ENCODE assay signal across 8 mouse cellular contexts in genomic region chr10:81407539-81408423, GRCm38 (mm10). TPM values are rescaled to one million over a fixed set of nuclear protein-coding genes. Genes with fewer than 3 reads are reported as not detected.
DNase-seq lines count a peak whose midpoint lies in the region; ATAC-seq and TF ChIP-seq lines count a peak whose summit lies in the region.

No protein-coding gene starts in this region.

- H3K4me3 ChIP-seq in CH12.LX (replicated peaks in 1 of 3; ENCODE audit: low read depth in 2 of 3, low read length in 2 of 3, poor library complexity in 1 of 3): no peak overlapping the region
- H3K4me3 ChIP-seq in heart, embryonic 10.5 days: peak overlapping the region; percentile 54
- peak overlapping the region; percentile 36 for H3K4me3 ChIP-seq in liver, embryonic 15.5 days (replicated peaks)

- no peak overlapping the region for H3K9ac ChIP-seq in CH12.LX (ENCODE audit: insufficient read depth, low read depth)
- H3K9ac ChIP-seq in liver, embryonic 15.5 days: no peak overlapping the region

- in situ Hi-C loops in CH12.LX (cut with MboI; ENCODE audit: low pct_ligation_motif_present, low pct_unique_long_range_greater_than_20kb, low sequenced_read_pairs): loop anchor here (5.0 kb wide), 1 partner anchor 35 kb away; no protein-coding TSS in a partner anchor

- H3K4me1 ChIP-seq in CH12.LX (ENCODE audit: control insufficient read depth in 1 of 2, insufficient read depth in 2 of 2): peaks cover 53 to 74% of the 10 kb centered on the region in 2 experiments
- H3K4me1 ChIP-seq in heart, embryonic 10.5 days: peaks cover 92% of the 10 kb centered on the region
- peaks cover 91% of the 10 kb centered on the region for H3K4me1 ChIP-seq in liver, embryonic 15.5 days (replicated peaks)

- no peak for TF ChIP-seq RAD21 in CH12.LX (IDR thresholded peaks at IDR 0.05; ENCODE audit: low read depth, low read length)

- no peak for TF ChIP-seq POLR2A in CH12.LX (IDR thresholded peaks at IDR 0.05; ENCODE audit: low read depth, low read length)

- H3K9me3 ChIP-seq in CH12.LX (replicated peaks; ENCODE audit: low read length): no peaks in the 10 kb centered on the region
- no peaks in the 10 kb centered on the region for H3K9me3 ChIP-seq in heart, embryonic 10.5 days
- no peaks in the 10 kb centered on the region for H3K9me3 ChIP-seq in liver, embryonic 15.5 days (replicated peaks)

- no peak for TF ChIP-seq EP300 in CH12.LX (IDR thresholded peaks at IDR 0.05; ENCODE audit: low read length)

- dilution Hi-C loops in CH12.LX (cut with MboI; ENCODE audit: extremely low pct_ligation_motif_present, extremely low pct_unique_long_range_greater_than_20kb, low sequenced_read_pairs): no loop called here

- H3K27me3 ChIP-seq in CH12.LX (replicated peaks): no peaks in the 10 kb centered on the region
- peaks cover 60% of the 10 kb centered on the region for H3K27me3 ChIP-seq in heart, embryonic 10.5 days (ENCODE audit: insufficient read depth, poor library complexity, severe bottlenecking)
- H3K27me3 ChIP-seq in liver, embryonic 15.5 days: peaks cover 65% of the 10 kb centered on the region

- no peaks in the 10 kb centered on the region for H3K79me2 ChIP-seq in CH12.LX (replicated peaks; ENCODE audit: control insufficient read depth, extremely low read depth, insufficient read depth, poor library complexity, severe bottlenecking)

- no peak overlapping the region for H3K27ac ChIP-seq in CH12.LX (ENCODE audit: insufficient read depth, low read depth)
- peak overlapping the region; percentile 86 for H3K27ac ChIP-seq in heart, embryonic 10.5 days
- peak overlapping the region; percentile 53; the same call in 1 of the 2 replicates for H3K27ac ChIP-seq in liver, embryonic 15.5 days (replicated peaks)

- DNase-seq in CH12.LX (ENCODE audit: extremely low read depth): peak; percentile 71
- peak; percentile 73 for DNase-seq in embryo, embryonic 10 days (ENCODE audit: low spot score)
- peak; percentile 93 for DNase-seq in heart, embryonic 10.5 days (ENCODE audit: low spot score)
- peak; percentile 89 to 92 for DNase-seq in kidney, adult 8-10 months
- peak; percentile 51 for DNase-seq in naive thymus-derived CD4-positive, alpha-beta T cell, adult 2 months (ENCODE audit: low read depth)
- DNase-seq in thymus, adult 18-20 months: no peak

- 20% methylated on average over 31 of the region's 31 CpGs for WGBS in heart, embryonic 10.5 days
- 19% methylated on average over 31 of the region's 31 CpGs for WGBS in liver, embryonic 15.5 days (ENCODE audit: insufficient replicate concordance)

- peaks cover 47 to 60% of the 10 kb centered on the region in 2 experiments for H3K36me3 ChIP-seq in CH12.LX (replicated peaks in 1 of 2; ENCODE audit: control insufficient read depth in 1 of 2, insufficient read depth in 1 of 2, low read length in 1 of 2)
- H3K36me3 ChIP-seq in heart, embryonic 10.5 days: peaks cover 29% of the 10 kb centered on the region
- H3K36me3 ChIP-seq in liver, embryonic 15.5 days (replicated peaks): no peaks in the 10 kb centered on the region; the same call in 1 of the 2 replicates

- ATAC-seq in activated CD4-positive, CD25-positive, alpha-beta regulatory T cell, adult 4 months: peak; percentile 82
- ATAC-seq in liver, embryonic 15.5 days (ENCODE audit: insufficient read depth): no peak

- TF ChIP-seq CTCF in CH12.LX (conservative IDR thresholded peaks at IDR 0.05 in 1 of 2, IDR thresholded peaks at IDR 0.05 in 1 of 2; ENCODE audit: low read depth in 2 of 2, low read length in 2 of 2): no peak

- H3K4me2 ChIP-seq in CH12.LX (ENCODE audit: insufficient read depth, low read depth, poor library complexity, severe bottlenecking): no peak overlapping the region
- peak overlapping the region; percentile 39 for H3K4me2 ChIP-seq in liver, embryonic 15.5 days

TF ChIP-seq in CH12.LX, 34 proteins besides CTCF, POLR2A, EP300 and RAD21:
- TF ChIP-seq ZKSCAN1 (IDR thresholded peaks at IDR 0.05; ENCODE audit: borderline replicate concordance, low read depth, low read length) (no peak), JUN (IDR thresholded peaks at IDR 0.05; ENCODE audit: insufficient read depth, low read depth, low read length) (no peak), USF2 (conservative IDR thresholded peaks at IDR 0.05; ENCODE audit: low read depth, low read length) (no peak), POLR2AphosphoS2 (IDR thresholded peaks at IDR 0.05; ENCODE audit: low read depth, low read length) (no peak), CHD2 (IDR thresholded peaks at IDR 0.05; ENCODE audit: low read length) (no peak), MXI1 (IDR thresholded peaks at IDR 0.05; ENCODE audit: low read depth, low read length) (no peak), RCOR1 (conservative IDR thresholded peaks at IDR 0.05; ENCODE audit: low read depth, low read length) (no peak), CHD1 (IDR thresholded peaks at IDR 0.05; ENCODE audit: low read depth, low read length) (no peak), MEF2A (IDR thresholded peaks at IDR 0.05; ENCODE audit: borderline replicate concordance, low read depth, low read length) (no peak), JUND (conservative IDR thresholded peaks at IDR 0.05; ENCODE audit: low read depth, low read length) (no peak), MAFK (IDR thresholded peaks at IDR 0.05; ENCODE audit: insufficient replicate concordance, low read length) (no peak), NRF1 (IDR thresholded peaks at IDR 0.05; ENCODE audit: low read depth, low read length) (no peak)

RNA-seq across cellular contexts. Expression of gene Smim24, which starts 14.9 kb away (rescaled TPM):
- total RNA-seq in CH12.LX (2012; rRNA removed) (0.13 and 0.34 TPM in 2 replicates), CH12.LX (2014; rRNA removed) (not detected in 2 replicates)
- 0.64 TPM in 1 of 2 replicates, not detected in the other for polyA plus RNA-seq in CH12.LX (2012; ENCODE audit: insufficient read length, low read depth)
- polyA plus RNA-seq in activated CD4-positive, CD25-positive, alpha-beta regulatory T cell, adult 4 months (2017; shearing (Covaris generic)): 10 to 100 TPM in 1 of 2 experiments, 1 to 10 TPM in 1; 7.3 to 13.3 TPM
- polyA plus RNA-seq in heart, embryonic 10.5 days (2016; fragmentation: Nextera tagmentation; extraction: Ambion mirVana): 3.4 and 4.0 TPM in 2 replicates
- 1.9 and 2.3 TPM in 2 replicates for polyA plus RNA-seq in liver, embryonic 15.5 days (2015; fragmentation: Nextera tagmentation; extraction: Ambion mirVana)

RNA-seq across cellular contexts. Expression of gene Gm48552, which starts 19.0 kb away (rescaled TPM):
- 0.29 and 1.1 TPM in 2 replicates for total RNA-seq in CH12.LX (2012; rRNA removed)
- total RNA-seq in CH12.LX (2014; rRNA removed): 0.65 and 0.98 TPM in 2 replicates
- polyA plus RNA-seq in CH12.LX (2012; ENCODE audit: insufficient read length, low read depth): 0.46 and 1.2 TPM in 2 replicates
- 1 to 10 TPM in 1 of 2 experiments, not detected in 1; 1.4 TPM for polyA plus RNA-seq in activated CD4-positive, CD25-positive, alpha-beta regulatory T cell, adult 4 months (2017; shearing (Covaris generic))
- polyA plus RNA-seq in heart, embryonic 10.5 days (2016; fragmentation: Nextera tagmentation; extraction: Ambion mirVana): 1.1 and 1.7 TPM in 2 replicates
- polyA plus RNA-seq in liver, embryonic 15.5 days (2015; fragmentation: Nextera tagmentation; extraction: Ambion mirVana): 0.56 TPM in 1 of 2 replicates, not detected in the other

RNA-seq across cellular contexts. Expression of gene Gm48551, which starts 23.5 kb away (rescaled TPM):
- total RNA-seq in CH12.LX (2012; rRNA removed) (1.2 and 1.5 TPM in 2 replicates), CH12.LX (2014; rRNA removed) (0.96 and 1.0 TPM in 2 replicates)
- 3.2 and 3.4 TPM in 2 replicates for polyA plus RNA-seq in CH12.LX (2012; ENCODE audit: insufficient read length, low read depth)
- 1 to 10 TPM; 1.1 to 1.2 TPM for polyA plus RNA-seq in activated CD4-positive, CD25-positive, alpha-beta regulatory T cell, adult 4 months (2017; shearing (Covaris generic))
- 2.2 and 3.1 TPM in 2 replicates for polyA plus RNA-seq in heart, embryonic 10.5 days (2016; fragmentation: Nextera tagmentation; extraction: Ambion mirVana)
- 0.75 and 0.88 TPM in 2 replicates for polyA plus RNA-seq in liver, embryonic 15.5 days (2015; fragmentation: Nextera tagmentation; extraction: Ambion mirVana)

RNA-seq across cellular contexts. Expression of gene Dohh, which starts 23.6 kb away (rescaled TPM):
- total RNA-seq in CH12.LX (2012; rRNA removed): 131 and 143 TPM in 2 replicates
- total RNA-seq in CH12.LX (2014; rRNA removed): 81.7 and 83.0 TPM in 2 replicates
- polyA plus RNA-seq in CH12.LX (2012; ENCODE audit: insufficient read length, low read depth): 78.2 and 93.5 TPM in 2 replicates
- polyA plus RNA-seq in activated CD4-positive, CD25-positive, alpha-beta regulatory T cell, adult 4 months (2017; shearing (Covaris generic)): 10 to 100 TPM; 12.7 to 13.7 TPM
- 100 and 105 TPM in 2 replicates for polyA plus RNA-seq in heart, embryonic 10.5 days (2016; fragmentation: Nextera tagmentation; extraction: Ambion mirVana)
- 50.9 and 56.2 TPM in 2 replicates for polyA plus RNA-seq in liver, embryonic 15.5 days (2015; fragmentation: Nextera tagmentation; extraction: Ambion mirVana)

RNA-seq across cellular contexts. Expression of gene Fzr1, which starts 29.5 kb away (rescaled TPM):
- 38.8 and 44.5 TPM in 2 replicates for total RNA-seq in CH12.LX (2012; rRNA removed)
- 29.5 and 33.1 TPM in 2 replicates for total RNA-seq in CH12.LX (2014; rRNA removed)
- 67.7 and 75.4 TPM in 2 replicates for polyA plus RNA-seq in CH12.LX (2012; ENCODE audit: insufficient read length, low read depth)
- 10 to 100 TPM; 19.3 to 20.1 TPM for polyA plus RNA-seq in activated CD4-positive, CD25-positive, alpha-beta regulatory T cell, adult 4 months (2017; shearing (Covaris generic))
- 105 and 117 TPM in 2 replicates for polyA plus RNA-seq in heart, embryonic 10.5 days (2016; fragmentation: Nextera tagmentation; extraction: Ambion mirVana)
- polyA plus RNA-seq in liver, embryonic 15.5 days (2015; fragmentation: Nextera tagmentation; extraction: Ambion mirVana): 127 and 147 TPM in 2 replicates

Comparison
In these comparisons a context has a peak if more than half of its experiments do, and no peak if none do; other contexts are left out.
1. DNase-seq: peak in CH12.LX (single experiment), embryo, embryonic 10 days (single experiment), heart, embryonic 10.5 days (single experiment), kidney, adult 8-10 months (2 of 2) and naive thymus-derived CD4-positive, alpha-beta T cell, adult 2 months (single experiment); none in thymus, adult 18-20 months (0 of 2).
2. H3K4me3 ChIP-seq: peak in heart, embryonic 10.5 days (single experiment) and liver, embryonic 15.5 days (single experiment); none in CH12.LX (0 of 3).